Mouse (Mus musculus) CH12.LX (cell line): ENCODE measurements around the gene Abr. TPM values are rescaled to one million over a fixed set of nuclear protein-coding genes. Genes with fewer than 3 reads are reported as not detected.
A peak's percentile ranks its signal among the peaks of the same experiment; 100 is the strongest.

Experiments used
- DNase-seq: peaks from one replicate; pipeline ENCODE4 v3.0.0-alpha.2; 2013; ENCODE audit errors: extremely low read depth
- H3K27ac ChIP-seq: 2 replicates; pipeline ENCODE4 v1.5.1; 2012; ENCODE audit warnings: low read depth, mild to moderate bottlenecking, control low read depth, moderate library complexity; ENCODE audit not compliant: insufficient read depth
- H3K27me3 ChIP-seq: replicated peaks from 2 replicates; pipeline ENCODE3; 2012; ENCODE audit warnings: inconsistent platforms
- H3K36me3 ChIP-seq, 2 experiments: replicated peaks in 1 of 2; 2 replicates each; pipeline versions ENCODE3 to v1.6.1; 2012; ENCODE audit warnings: inconsistent platforms in 1 of 2, low read length in 1 of 2, mild to moderate bottlenecking in 1 of 2, mixed read lengths in 1 of 2, moderate library complexity in 1 of 2; ENCODE audit not compliant: control insufficient read depth in 1 of 2, insufficient read depth in 1 of 2
- H3K4me1 ChIP-seq, 2 experiments: 2 replicates each; pipeline ENCODE4 v1.6.1; 2012; ENCODE audit warnings: inconsistent platforms in 1 of 2, moderate library complexity in 1 of 2; ENCODE audit not compliant: insufficient read depth in 2 of 2, control insufficient read depth in 1 of 2
- H3K4me2 ChIP-seq: 2 replicates; pipeline ENCODE4 v1.6.1; 2012; ENCODE audit warnings: low read depth, mild to moderate bottlenecking, control low read depth; ENCODE audit not compliant: poor library complexity, insufficient read depth, severe bottlenecking
- H3K4me3 ChIP-seq, 3 experiments: fragments of 150-350 bp in 1 of 3; sonication (generic) in 1 of 3; replicated peaks in 1 of 3; 2 replicates each; pipeline versions ENCODE3 to v1.5.1; 2011 to 2012; ENCODE audit warnings: low read depth in 2 of 3, low read length in 2 of 3, mild to moderate bottlenecking in 2 of 3, moderate library complexity in 2 of 3, control low read depth in 1 of 3, improper control_type of control experiment in 1 of 3, inconsistent platforms in 1 of 3, mixed read lengths in 1 of 3; ENCODE audit not compliant: poor library complexity in 1 of 3
- H3K79me2 ChIP-seq: replicated peaks from 2 replicates; pipeline ENCODE4 v1.6.1; 2012; ENCODE audit warnings: mild to moderate bottlenecking, moderate library complexity; ENCODE audit not compliant: control insufficient read depth, poor library complexity, insufficient read depth, severe bottlenecking; ENCODE audit errors: extremely low read depth
- H3K9ac ChIP-seq: 2 replicates; pipeline ENCODE4 v1.6.1; 2012; ENCODE audit warnings: low read depth, mild to moderate bottlenecking, control low read depth, moderate library complexity; ENCODE audit not compliant: insufficient read depth
- H3K9me3 ChIP-seq: replicated peaks from 2 replicates; pipeline ENCODE3; 2012; ENCODE audit warnings: low read length, inconsistent platforms, mixed read lengths
- BHLHE40 ChIP-seq: IDR thresholded peaks from 2 replicates; pipeline ENCODE4 v1.6.1; 2011; ENCODE audit warnings: mild to moderate bottlenecking, low read depth, low read length, improper control_type of control experiment
- CHD2 ChIP-seq: IDR thresholded peaks from 2 replicates; pipeline ENCODE4 v1.6.1; 2011; ENCODE audit warnings: low read length, improper control_type of control experiment
- CTCF ChIP-seq, 2 experiments: IDR thresholded peaks in 1 of 2; conservative IDR thresholded peaks in 1 of 2; 2 replicates each; pipeline ENCODE4 v1.5.1; 2011 to 2012; ENCODE audit warnings: low read depth in 2 of 2, low read length in 2 of 2, improper control_type of control experiment in 1 of 2, inconsistent platforms in 1 of 2, mild to moderate bottlenecking in 1 of 2, moderate library complexity in 1 of 2
- ELF1 ChIP-seq: IDR thresholded peaks from 2 replicates; pipeline ENCODE4 v1.6.1; 2014; ENCODE audit warnings: low read depth, mild to moderate bottlenecking, inconsistent platforms, low read length, improper control_type of control experiment
- EP300 ChIP-seq: IDR thresholded peaks from 2 replicates; pipeline ENCODE4 v1.6.1; 2011; ENCODE audit warnings: low read length, improper control_type of control experiment
- ETS1 ChIP-seq: conservative IDR thresholded peaks from 2 replicates; pipeline ENCODE4 v1.6.1; 2012; ENCODE audit warnings: low read depth, mild to moderate bottlenecking, inconsistent platforms, low read length, improper control_type of control experiment, moderate library complexity
- HCFC1 ChIP-seq: IDR thresholded peaks from 2 replicates; pipeline ENCODE4 v1.6.1; 2012; ENCODE audit warnings: low read depth, mild to moderate bottlenecking, inconsistent platforms, low read length, improper control_type of control experiment
- IRF4 ChIP-seq: IDR thresholded peaks from 2 replicates; pipeline ENCODE4 v1.6.1; 2014; ENCODE audit warnings: low read depth, mild to moderate bottlenecking, inconsistent platforms, low read length, improper control_type of control experiment
- JUN ChIP-seq: IDR thresholded peaks from 2 replicates; pipeline ENCODE4 v1.6.1; 2011; ENCODE audit warnings: low read depth, mild to moderate bottlenecking, low read length, improper control_type of control experiment, moderate library complexity; ENCODE audit not compliant: insufficient read depth
- KAT2A ChIP-seq: IDR thresholded peaks from 2 replicates; pipeline ENCODE4 v1.6.1; 2012; ENCODE audit warnings: low read length, improper control_type of control experiment, inconsistent platforms; ENCODE audit not compliant: insufficient replicate concordance
- MAFK ChIP-seq: IDR thresholded peaks from 2 replicates; pipeline ENCODE4 v1.6.1; 2011; ENCODE audit warnings: low read length, improper control_type of control experiment; ENCODE audit not compliant: insufficient replicate concordance
- MAX ChIP-seq: IDR thresholded peaks from 2 replicates; pipeline ENCODE4 v1.6.1; 2011; ENCODE audit warnings: low read length, improper control_type of control experiment
- MAZ ChIP-seq: IDR thresholded peaks from 2 replicates; pipeline ENCODE4 v1.6.1; 2012; ENCODE audit warnings: low read depth, mild to moderate bottlenecking, inconsistent platforms, low read length, improper control_type of control experiment, moderate library complexity
- MEF2A ChIP-seq: IDR thresholded peaks from 2 replicates; pipeline ENCODE4 v1.6.1; 2014; ENCODE audit warnings: low read depth, mild to moderate bottlenecking, inconsistent platforms, low read length, improper control_type of control experiment, borderline replicate concordance
- MYC ChIP-seq: IDR thresholded peaks from 2 replicates; pipeline ENCODE4 v1.6.1; 2011; ENCODE audit warnings: low read depth, mild to moderate bottlenecking, improper control_type of control experiment, low read length
- NELFE ChIP-seq: IDR thresholded peaks from 2 replicates; pipeline ENCODE4 v1.6.1; 2011; ENCODE audit warnings: low read depth, low read length, improper control_type of control experiment
- RAD21 ChIP-seq: IDR thresholded peaks from 2 replicates; pipeline ENCODE4 v1.6.1; 2011; ENCODE audit warnings: low read depth, mild to moderate bottlenecking, low read length, improper control_type of control experiment, moderate library complexity
- SMC3 ChIP-seq: IDR thresholded peaks from 2 replicates; pipeline ENCODE4 v1.6.1; 2011; ENCODE audit warnings: low read depth, low read length, improper control_type of control experiment
- ZC3H11A ChIP-seq: IDR thresholded peaks from 2 replicates; pipeline ENCODE4 v1.6.1; 2012; ENCODE audit warnings: low read depth, mild to moderate bottlenecking, inconsistent platforms, low read length, improper control_type of control experiment
- ZMIZ1 ChIP-seq: IDR thresholded peaks from 2 replicates; pipeline ENCODE4 v1.6.1; 2012; ENCODE audit warnings: low read depth, mild to moderate bottlenecking, inconsistent platforms, low read length, improper control_type of control experiment
- ZNF384 ChIP-seq: IDR thresholded peaks from 2 replicates; pipeline ENCODE4 v1.6.1; 2012; ENCODE audit warnings: low read depth, low read length, improper control_type of control experiment, inconsistent platforms
- dilution Hi-C: fragments of 300-500 bp; cut with MboI; formaldehyde crosslinking; loops from 2 replicates; pipeline ENCODE4 v1.14.3; 2020; ENCODE audit warnings: low sequenced_read_pairs; ENCODE audit not compliant: extremely low pct_unique_long_range_greater_than_20kb, extremely low pct_ligation_motif_present
- in situ Hi-C: fragments of 300-500 bp; cut with MboI; formaldehyde crosslinking; loops from 3 replicates; pipeline ENCODE4 v1.14.3; 2019; ENCODE audit warnings: low sequenced_read_pairs, low pct_ligation_motif_present, low pct_unique_long_range_greater_than_20kb, mixed read lengths
- polyA plus RNA-seq: library from polyadenylated mRNA; unstranded; fragments of >175 nt; gene quantifications from 2 replicates; pipeline ENCODE4 v1.2.1, GENCODE M21; 2012; ENCODE audit warnings: low read depth; ENCODE audit not compliant: insufficient read length
- total RNA-seq, 2 experiments: library from RNA; depleted of rRNA; stranded (reverse); fragments of 300-350 nt in 1 of 2; fragments of >200 nt in 1 of 2; gene quantifications; 2 replicates each; pipeline ENCODE4 v1.2.3; 2012 to 2014

Gene Abr
- total and polyA plus RNA-seq, 3 experiments, result 21.0 to 49.5 (median 37.4) TPM

- H3K27ac ChIP-seq, result no peak overlapping the region
- in situ Hi-C loops, result no loop called here
- DNase-seq, result peak; percentile 85
- dilution Hi-C loops, result no loop called here
- TF ChIP-seq BHLHE40, result peak; percentile 19; the same call in 1 of the 2 replicates
- peak; percentile 21 to 97; a peak in 3 of 4 replicates for TF ChIP-seq CTCF (conservative IDR thresholded peaks at IDR 0.05 in 1 of 2, IDR thresholded peaks at IDR 0.05 in 1 of 2; ENCODE audit: low read depth in 2 of 2, low read length in 2 of 2)
- TF ChIP-seq NELFE, result 0 out of 2 replicates have a peak, but pooled peaks have one; percentile 6
- no peak for TF ChIP-seq HCFC1
- TF ChIP-seq ZNF384, result peak; percentile 32; the same call in 1 of the 2 replicates
- peak; percentile 18; the same call in 1 of the 2 replicates for TF ChIP-seq MYC
- TF ChIP-seq RAD21, result peak; percentile 92
- 0 out of 2 replicates have a peak, but pooled peaks have one; percentile 13 for TF ChIP-seq ETS1
- 0 out of 2 replicates have a peak, but pooled peaks have one; percentile 14 for TF ChIP-seq IRF4
- no peak for TF ChIP-seq ZMIZ1
- no peak for TF ChIP-seq EP300
- TF ChIP-seq SMC3, result peak; percentile 99
- peak; percentile 95 for TF ChIP-seq ZC3H11A
- no peak for TF ChIP-seq ELF1
- 0 out of 2 replicates have a peak, but pooled peaks have one; percentile 19 for TF ChIP-seq MAX
- TF ChIP-seq MEF2A, result 0 out of 2 replicates have a peak, but pooled peaks have one; percentile 28
- no peak for TF ChIP-seq JUN
- TF ChIP-seq MAZ, result peak; percentile 59; the same call in 1 of the 2 replicates
- no peak for TF ChIP-seq CHD2
- no peak for TF ChIP-seq KAT2A
- no peak for TF ChIP-seq MAFK
- H3K9ac ChIP-seq, result no peak overlapping the region
- no peak overlapping the region for H3K4me2 ChIP-seq
- H3K79me2 ChIP-seq, result 0 out of 2 replicates have a peak, but pooled peaks cover 4% of the 10 kb centered on the region
- peaks cover 0 to 17% of the 10 kb centered on the region in 2 experiments for H3K36me3 ChIP-seq
- H3K4me1 ChIP-seq, result peaks cover 43 to 85% of the 10 kb centered on the region in 2 experiments
- H3K27me3 ChIP-seq, result no peaks in the 10 kb centered on the region
- H3K4me3 ChIP-seq, result no peak overlapping the region
- H3K9me3 ChIP-seq, result no peaks in the 10 kb centered on the region
Measured at GRCm38 (mm10) chr11:76496086-76496771, 125.9 kb downstream of the Abr start.
